Comparison of ENCODE assay signal across 18 mouse cellular contexts in genomic region chr9:70270468-70270867, GRCm38 (mm10).
DNase-seq lines count a peak whose midpoint lies in the region; ATAC-seq and TF ChIP-seq lines count a peak whose summit lies in the region.
"Had no signal": no experiment of that assay in that cellular context is flagged by ENCODE, and none has a peak within 500 bp of the region (broad histone marks: within the 10 kb centered on the region; RNA-seq: fewer than 3 reads in every experiment).

No protein-coding gene starts in this region.

- no peak for TF ChIP-seq EP300 in stomach, postnatal 0 days (optimal IDR thresholded peaks at IDR 0.05)

- DNase-seq in kidney, postnatal 0 days (ENCODE audit: low spot score), result no peak
- DNase-seq in kidney, adult 18-20 months, result no peak
- DNase-seq in lung, adult 18-20 months, result no peak
- DNase-seq in R1 (ENCODE audit: low read depth, low spot score), result peak; percentile 63
- no peak for DNase-seq in stomach, postnatal 0 days (ENCODE audit: low spot score)
- DNase-seq: adrenal gland, postnatal 14 days; cerebellum, adult 9-11 months; gastrocnemius, postnatal 25 days; heart, postnatal 4 days; spleen, adult 18-20 months; thymus, adult 2 months had no signal

- no peaks in the 10 kb centered on the region for H3K27me3 ChIP-seq in kidney, postnatal 0 days (ENCODE audit: insufficient read depth, low read length)
- no peaks in the 10 kb centered on the region for H3K27me3 ChIP-seq in lung, embryonic 16.5 days (ENCODE audit: control insufficient read depth, insufficient read depth, low read depth, low read length)
- H3K27me3 ChIP-seq in stomach, postnatal 0 days (ENCODE audit: control insufficient read depth, insufficient read depth, low read length), result no peaks in the 10 kb centered on the region
- H3K27me3 ChIP-seq: embryonic facial prominence, embryonic 12.5 days; forebrain, embryonic 15.5 days; heart, embryonic 15.5 days; hindbrain, embryonic 15.5 days; neural tube, embryonic 12.5 days had no signal

- WGBS in kidney, postnatal 0 days, result 86% methylated on average over 4 of the region's 4 CpGs
- 80% methylated on average over 4 of the region's 4 CpGs for WGBS in lung, embryonic 16.5 days
- 60% methylated on average over 4 of the region's 4 CpGs for WGBS in stomach, postnatal 0 days

- H3K9me3 ChIP-seq in kidney, postnatal 0 days (replicated peaks; ENCODE audit: low read length), result no peaks in the 10 kb centered on the region
- no peaks in the 10 kb centered on the region for H3K9me3 ChIP-seq in lung, embryonic 16.5 days (ENCODE audit: control insufficient read depth, low read length)
- no peaks in the 10 kb centered on the region for H3K9me3 ChIP-seq in stomach, postnatal 0 days (ENCODE audit: control insufficient read depth, low read length)
- H3K9me3 ChIP-seq: embryonic facial prominence, embryonic 12.5 days; forebrain, embryonic 15.5 days; heart, embryonic 15.5 days; hindbrain, embryonic 15.5 days; neural tube, embryonic 12.5 days had no signal

- no peak for TF ChIP-seq CTCF in kidney, postnatal 0 days (IDR thresholded peaks at IDR 0.05; ENCODE audit: low read depth)
- TF ChIP-seq CTCF in stomach, postnatal 0 days (IDR thresholded peaks at IDR 0.05; ENCODE audit: low read depth), result no peak

- no peak overlapping the region for H3K4me3 ChIP-seq in kidney, postnatal 0 days (replicated peaks; ENCODE audit: low read depth, low read length)
- no peak overlapping the region for H3K4me3 ChIP-seq in lung, embryonic 16.5 days (ENCODE audit: low read length)
- H3K4me3 ChIP-seq in stomach, postnatal 0 days (ENCODE audit: low read depth, low read length), result no peak overlapping the region
- H3K4me3 ChIP-seq: embryonic facial prominence, embryonic 12.5 days; forebrain, embryonic 15.5 days; heart, embryonic 15.5 days; hindbrain, embryonic 15.5 days; neural tube, embryonic 12.5 days had no signal

- H3K4me2 ChIP-seq in kidney, postnatal 0 days (ENCODE audit: low read length), result no peak overlapping the region
- no peak overlapping the region for H3K4me2 ChIP-seq in lung, embryonic 16.5 days (ENCODE audit: low read depth, low read length)
- H3K4me2 ChIP-seq in stomach, postnatal 0 days (replicated peaks; ENCODE audit: low read depth), result no peak overlapping the region
- H3K4me2 ChIP-seq: embryonic facial prominence, embryonic 12.5 days; forebrain, embryonic 15.5 days; heart, embryonic 15.5 days; hindbrain, embryonic 15.5 days; neural tube, embryonic 12.5 days had no signal

- H3K27ac ChIP-seq in kidney, postnatal 0 days, result peak overlapping the region; percentile 43; the same call in 1 of the 2 replicates
- peak overlapping the region; percentile 53 for H3K27ac ChIP-seq in lung, embryonic 16.5 days (ENCODE audit: low read length)
- H3K27ac ChIP-seq in stomach, postnatal 0 days (replicated peaks), result peak overlapping the region; percentile 67
- H3K27ac ChIP-seq: embryonic facial prominence, embryonic 12.5 days; forebrain, embryonic 15.5 days; heart, embryonic 15.5 days; hindbrain, embryonic 15.5 days; neural tube, embryonic 12.5 days had no signal

- H3K9ac ChIP-seq in kidney, postnatal 0 days (ENCODE audit: low read depth, low read length), result no peak overlapping the region
- H3K9ac ChIP-seq in lung, embryonic 16.5 days (ENCODE audit: low read length), result no peak overlapping the region
- no peak overlapping the region for H3K9ac ChIP-seq in stomach, postnatal 0 days (ENCODE audit: low read length)
- H3K9ac ChIP-seq: embryonic facial prominence, embryonic 12.5 days; forebrain, embryonic 15.5 days; heart, embryonic 15.5 days; hindbrain, embryonic 15.5 days; neural tube, embryonic 12.5 days had no signal

- no peak for ATAC-seq in kidney, postnatal 0 days (replicated peaks; ENCODE audit: low FRiP score, low read depth)
- no peak for ATAC-seq in lung, embryonic 16.5 days (ENCODE audit: low read depth)
- no peak for ATAC-seq in stomach, postnatal 0 days (ENCODE audit: low FRiP score, low TSS enrichment)
- no peak for ATAC-seq in megakaryocyte progenitor cell, adult 5-6 weeks (replicated peaks; ENCODE audit: poor library complexity)
- ATAC-seq: forebrain, embryonic 15.5 days had no signal

- H3K36me3 ChIP-seq in kidney, postnatal 0 days (ENCODE audit: insufficient read depth, low read length), result no peaks in the 10 kb centered on the region
- no peaks in the 10 kb centered on the region for H3K36me3 ChIP-seq in lung, embryonic 16.5 days (ENCODE audit: control insufficient read depth, insufficient read depth, low read length)
- no peaks in the 10 kb centered on the region for H3K36me3 ChIP-seq in stomach, postnatal 0 days (ENCODE audit: control insufficient read depth, insufficient read depth, low read length)
- H3K36me3 ChIP-seq: embryonic facial prominence, embryonic 12.5 days; forebrain, embryonic 15.5 days; heart, embryonic 15.5 days; hindbrain, embryonic 15.5 days; neural tube, embryonic 12.5 days had no signal

- H3K4me1 ChIP-seq in kidney, postnatal 0 days (replicated peaks; ENCODE audit: insufficient read depth, low read length), result no peaks in the 10 kb centered on the region
- H3K4me1 ChIP-seq in lung, embryonic 16.5 days (replicated peaks; ENCODE audit: control insufficient read depth, insufficient read depth, low read length), result peaks cover 26% of the 10 kb centered on the region
- 0 out of 2 replicates have a peak, but pooled peaks cover 3% of the 10 kb centered on the region for H3K4me1 ChIP-seq in stomach, postnatal 0 days (replicated peaks; ENCODE audit: control insufficient read depth, insufficient read depth)
- H3K4me1 ChIP-seq: embryonic facial prominence, embryonic 12.5 days; heart, embryonic 15.5 days; hindbrain, embryonic 15.5 days had no signal
